Mouse (Mus musculus) layer of hippocampus, postnatal 10 days (tissue): ENCODE results near the gene Olfr56. TPM values are rescaled to one million over a fixed set of nuclear protein-coding genes. Genes with fewer than 3 reads are reported as not detected.
"Not testable (repeated sequence)": the region's sequence is repeated elsewhere in the genome, so short reads cannot be mapped to it uniquely, and the experiment has no call there.

Source experiments
- DNase-seq, 2 experiments: peaks; one replicate each; pipeline ENCODE4 v3.0.0; 2021; ENCODE audit warnings: low spot score in 2 of 2
- total RNA-seq, 2 experiments: library from RNA; stranded (reverse); gene quantifications; 2 replicates each; pipeline ENCODE4 v1.2.3; 2021

The Olfr56 gene
- total RNA-seq, 2 experiments from 2014 or later, result not detected

DNA sequence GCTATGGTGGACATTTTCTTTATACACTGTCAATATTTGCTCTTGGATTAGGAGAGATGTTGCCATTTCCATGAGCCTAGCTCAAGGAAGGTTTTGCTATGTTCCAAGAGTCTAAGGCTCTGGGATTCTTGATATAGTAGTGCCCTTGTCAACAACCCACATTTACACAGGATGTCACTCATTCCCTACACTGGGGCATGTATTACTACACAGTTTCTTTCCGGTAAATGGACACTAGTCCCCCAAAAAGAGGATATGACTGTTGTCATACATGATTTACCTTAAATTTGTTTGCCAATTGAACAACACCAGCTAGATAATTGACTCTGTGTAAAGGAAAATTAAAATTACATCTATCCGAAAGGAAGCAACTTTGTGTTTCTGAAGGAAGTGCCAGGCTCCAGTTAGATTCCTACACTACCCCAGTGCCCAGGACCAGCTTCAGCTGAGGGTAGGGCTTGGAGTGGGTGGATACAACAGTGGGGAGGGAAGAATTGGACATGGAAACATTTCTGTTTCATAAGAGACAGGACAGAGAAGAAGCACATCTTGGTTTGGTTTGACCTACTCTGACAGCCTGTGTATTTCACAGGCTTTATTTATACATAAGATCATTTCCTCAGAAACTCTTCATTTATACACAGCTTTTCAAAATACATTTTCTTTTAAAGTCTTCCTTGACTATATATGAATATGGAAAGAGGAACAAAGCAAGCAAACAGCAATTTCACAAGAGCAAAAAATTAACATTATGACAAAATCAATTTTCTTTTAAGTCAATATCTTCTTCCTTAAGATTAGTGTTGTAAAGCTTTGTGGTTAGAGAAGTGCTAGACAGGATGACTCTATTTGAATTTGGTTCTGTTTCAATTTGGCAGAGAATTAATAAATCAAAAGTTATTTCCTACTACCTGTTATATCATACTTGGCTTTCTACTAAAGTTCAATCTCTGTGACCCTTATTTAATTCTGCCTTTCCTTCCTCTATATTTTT, 178.4 kb downstream of the Olfr56 start:
- no peak for DNase-seq

DNA sequence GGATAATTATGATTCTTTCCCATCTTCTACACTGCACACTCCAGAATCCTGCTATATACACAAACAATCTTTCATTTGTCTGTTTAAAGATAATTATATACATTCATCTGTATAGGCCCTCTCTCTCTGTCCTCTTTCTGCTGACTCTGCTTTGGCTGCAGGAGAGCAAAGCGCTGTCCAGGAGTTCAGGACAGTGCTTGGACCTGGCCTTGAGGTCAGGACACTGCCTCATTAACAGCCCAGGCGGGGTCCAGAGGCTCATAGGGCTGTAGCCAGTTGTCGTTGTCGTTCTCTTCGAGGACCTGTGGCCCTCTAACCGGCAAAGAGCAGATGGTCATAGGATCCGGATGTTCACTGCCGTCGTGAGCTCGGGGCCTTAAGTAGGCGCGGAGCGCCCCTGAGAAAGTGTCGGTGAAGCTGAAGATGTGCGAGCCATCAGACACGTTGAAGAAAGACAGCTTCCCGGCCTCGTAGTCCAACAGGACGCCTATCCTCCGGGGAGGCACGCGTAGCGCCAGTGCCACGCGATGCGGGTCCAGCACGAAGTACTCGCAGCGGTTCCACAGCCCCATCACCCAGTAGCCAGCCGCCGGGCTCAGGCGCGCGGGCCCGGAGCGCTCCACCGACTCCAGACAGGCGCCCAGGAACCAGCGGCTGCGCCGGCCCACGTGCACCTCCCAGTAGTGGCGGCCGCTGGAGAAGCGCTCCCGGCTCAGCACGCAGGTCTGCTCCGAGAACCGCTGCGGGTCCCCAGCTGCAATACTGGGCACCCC, 190.3 kb downstream of the Olfr56 start:
- DNase-seq, result peak in 1 of 2 experiments; percentile 15

- DNase-seq, result no peak
Observed at GRCm38 (mm10) chr11:49170576-49170975, 191.9 kb downstream of the Olfr56 start.

DNA sequence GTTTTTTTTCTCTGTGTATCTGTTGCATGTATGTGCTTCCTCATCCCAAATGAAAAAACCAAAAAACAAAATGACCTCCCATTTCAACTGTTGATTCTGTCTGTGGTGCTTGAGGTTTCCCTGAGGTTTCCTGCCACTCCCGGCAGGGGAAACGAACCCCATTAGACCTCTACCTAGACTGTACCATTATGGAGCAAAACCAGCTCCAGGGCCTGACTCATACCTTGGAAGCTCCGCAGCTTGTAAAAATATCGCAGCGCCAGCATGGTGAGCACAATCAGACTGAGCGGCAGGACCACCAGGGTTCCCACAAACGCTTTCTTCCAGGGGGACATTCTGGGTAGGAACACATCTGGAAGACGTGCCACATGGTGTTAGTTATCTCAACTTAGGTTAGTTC, 196.7 kb downstream of the Olfr56 start:
- no peak for DNase-seq

DNA sequence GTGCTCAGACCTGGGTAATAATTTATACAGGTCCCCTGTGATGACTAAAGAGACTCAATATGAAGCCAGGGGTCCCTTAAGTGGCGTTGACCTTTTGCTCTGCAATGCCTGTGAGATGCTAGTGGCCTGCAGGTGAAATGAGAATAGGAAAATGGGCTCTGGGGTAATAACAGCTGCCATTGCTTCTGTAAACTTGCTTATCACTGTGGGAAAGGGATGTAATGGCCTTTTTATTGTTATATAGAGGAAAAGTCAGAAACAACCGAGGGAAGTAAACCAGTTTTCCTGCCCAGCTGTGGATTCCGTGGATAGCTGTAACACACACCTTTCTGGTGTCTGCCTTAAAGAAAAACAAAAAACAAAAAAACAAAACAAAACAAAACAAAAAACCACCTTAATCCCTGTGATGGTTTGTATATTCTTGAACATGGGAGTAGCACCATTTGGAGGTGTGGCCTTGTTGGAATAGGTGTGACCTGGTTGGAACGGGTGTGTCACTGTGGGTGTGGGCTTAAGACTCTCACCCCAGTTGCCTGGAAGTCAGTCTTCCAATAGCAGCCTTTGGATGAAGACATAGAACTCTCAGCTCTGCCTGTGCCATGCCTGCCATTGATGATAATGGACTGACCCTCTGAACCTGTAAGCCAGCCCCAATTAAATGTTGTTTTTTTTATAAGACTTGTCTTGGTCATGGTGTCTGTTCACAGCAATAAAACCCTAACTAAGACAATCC, 197.5 kb downstream of the Olfr56 start:
- DNase-seq, result not testable (repeated sequence)

DNA sequence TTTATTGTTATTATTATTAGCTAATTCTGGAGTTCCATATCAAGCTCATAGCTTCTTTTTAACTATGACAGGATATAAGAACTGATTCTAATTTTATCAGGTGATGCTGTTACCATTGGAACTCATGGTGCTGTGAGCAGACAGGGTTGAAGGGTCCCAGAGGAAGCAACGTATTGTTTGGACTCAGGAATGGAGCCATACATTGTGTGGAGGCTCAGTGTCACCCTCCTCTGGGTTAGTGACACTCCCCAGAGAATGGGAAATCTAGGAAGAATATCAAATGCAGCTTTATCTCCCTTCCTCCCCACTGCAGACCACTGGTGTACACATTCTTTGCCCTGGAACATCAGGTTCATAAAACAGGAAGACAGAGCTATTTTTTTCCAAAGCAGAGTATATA, 204.5 kb downstream of the Olfr56 start:
- no peak for DNase-seq

Other genes starting within 250 kb of the Olfr56 start
- gene Rack1, start 178.6 kb upstream of the Olfr56 start, total RNA-seq, result 100 to 1,000 TPM; 336 to 363 TPM
- 10 to 100 TPM; 44.1 to 58.1 TPM for gene Trim41, start 161.5 kb upstream of the Olfr56 start, total RNA-seq
- 1 to 10 TPM; 4.9 to 5.6 TPM for gene Trim7, start 152.7 kb upstream of the Olfr56 start, total RNA-seq
- 1 to 10 TPM in 1 of 2 experiments, under 1 TPM in 1; 0.98 to 1.4 TPM for gene Gm12184, start 152.2 kb upstream of the Olfr56 start, total RNA-seq
- gene Irgm1, start 107.2 kb upstream of the Olfr56 start, total RNA-seq, result 1 to 10 TPM; 3.3 TPM
- gene Gm5431, start 76.7 kb upstream of the Olfr56 start, total RNA-seq, result under 1 TPM; 0.33 to 0.39 TPM
- gene Psme2b, start 32.7 kb upstream of the Olfr56 start, total RNA-seq, result 1 to 10 TPM in 1 of 2 experiments, under 1 TPM in 1; 0.54 to 1.2 TPM
- 1 to 10 TPM in 1 of 2 experiments, under 1 TPM in 1; 0.47 to 1.2 TPM for gene 9930111J21Rik1, start 509 bp downstream of the Olfr56 start, total RNA-seq
- not detected for gene Gm12185, start 13.3 kb downstream of the Olfr56 start, total RNA-seq
- gene Tgtp1, start 15.3 kb downstream of the Olfr56 start, total RNA-seq, result not detected
- 1 to 10 TPM in 1 of 2 experiments, under 1 TPM in 1; 0.71 to 1.0 TPM for gene 9930111J21Rik2, start 72.4 kb downstream of the Olfr56 start, total RNA-seq
- under 1 TPM in 1 of 2 experiments, not detected in 1; 0.11 TPM for gene Tgtp2, start 85.3 kb downstream of the Olfr56 start, total RNA-seq
- under 1 TPM; 0.21 to 0.62 TPM for gene Ifi47, start 97.7 kb downstream of the Olfr56 start, total RNA-seq
- not detected for gene Olfr1396, start 136.0 kb downstream of the Olfr56 start, total RNA-seq
- not detected for gene Olfr1395, start 163.4 kb downstream of the Olfr56 start, total RNA-seq
- not detected for gene Olfr1394, start 175.5 kb downstream of the Olfr56 start, total RNA-seq
- under 1 TPM; 0.30 to 0.40 TPM for gene Btnl9, start 208.3 kb downstream of the Olfr56 start, total RNA-seq
- 10 to 100 TPM; 33.9 to 36.4 TPM for gene Zfp62, start 224.4 kb downstream of the Olfr56 start, total RNA-seq